Mouse (Mus musculus) bone marrow, adult 2 months (tissue): ENCODE measurements at regions not wholly inside any gene's neighbourhood (a gene's known extent, or its start where the extent isn't known, plus 50 kb on each side); places are given as distances from the start of the nearest gene placed in this dataset.

Source experiments
- CTCF ChIP-seq: fragments of 200-500 bp; IDR thresholded peaks from 2 replicates; pipeline ENCODE4 v1.5.1; 2011; ENCODE audit warnings: low read length, control low read depth; ENCODE audit not compliant: control insufficient read depth, insufficient read depth
- POLR2A ChIP-seq: fragments of 200-500 bp; IDR thresholded peaks from 2 replicates; pipeline ENCODE4 v1.6.1; 2011; ENCODE audit warnings: low read depth, mild to moderate bottlenecking, control low read depth, low read length, borderline replicate concordance; ENCODE audit not compliant: control insufficient read depth

DNA sequence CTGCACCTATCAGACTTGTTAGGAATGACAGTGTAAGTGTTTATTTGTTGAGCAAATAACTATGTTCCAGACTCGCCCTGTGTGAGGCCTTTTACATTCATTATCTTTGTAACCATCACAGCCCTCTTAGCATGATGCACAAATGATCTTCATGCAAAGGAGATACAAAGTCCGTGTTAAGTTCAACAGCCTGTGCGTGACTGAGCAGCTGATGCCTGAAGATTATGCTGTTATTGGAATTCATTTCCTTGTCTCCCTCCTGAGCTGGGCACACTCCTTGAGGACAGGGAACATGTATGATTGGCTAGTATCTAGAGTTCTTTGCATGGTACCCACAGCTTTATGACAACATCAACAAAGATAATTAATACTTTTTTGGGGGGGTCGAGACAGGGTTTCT lies 162.0 kb upstream of the Adgrl2 start:
- no peak for TF ChIP-seq CTCF
- no peak for TF ChIP-seq POLR2A
